Mouse (Mus musculus): ENCODE results near the gene Mast4. TPM values are rescaled to one million over a fixed set of nuclear protein-coding genes. Genes with fewer than 3 reads are reported as not detected.

Mast4 gene
- polyA plus RNA-seq, 1 experiment from 2014 or later = 20.3 TPM

DNA sequence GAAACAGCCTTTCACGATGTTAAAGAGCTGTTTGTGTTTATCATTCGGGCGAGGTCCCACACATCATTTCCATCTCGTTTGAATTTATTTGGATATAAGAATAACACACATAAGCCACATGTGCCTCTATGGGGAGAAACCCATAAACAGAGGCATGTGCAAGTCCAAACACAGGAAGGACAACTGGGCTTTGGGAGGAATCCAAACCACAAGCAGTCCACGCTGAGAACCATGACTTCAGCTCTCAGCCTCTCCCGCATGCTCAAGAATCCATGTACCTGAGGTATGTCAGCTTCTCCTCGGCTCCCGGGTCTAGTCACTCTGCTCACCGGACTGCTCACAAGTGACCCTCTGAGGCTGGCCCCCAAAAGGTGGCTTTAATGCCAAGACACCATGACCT lies 30.5 kb downstream of the Mast4 start:
- Histone ChIP-seq H3K4me1 (replicated peaks) (no peaks in the 10 kb centered on the region), H3K9me3 (no peaks in the 10 kb centered on the region), H3K27ac (no peak overlapping the region), H3K9ac (no peak overlapping the region), H3K4me3 (replicated peaks) (no peak overlapping the region), H3K4me2 (replicated peaks) (no peak overlapping the region), H3K36me3 (no peaks in the 10 kb centered on the region), H3K27me3 (replicated peaks) (no peaks in the 10 kb centered on the region)
- WGBS = 71% methylated on average over 9 of the region's 9 CpGs
- ATAC-seq = no peak

DNA sequence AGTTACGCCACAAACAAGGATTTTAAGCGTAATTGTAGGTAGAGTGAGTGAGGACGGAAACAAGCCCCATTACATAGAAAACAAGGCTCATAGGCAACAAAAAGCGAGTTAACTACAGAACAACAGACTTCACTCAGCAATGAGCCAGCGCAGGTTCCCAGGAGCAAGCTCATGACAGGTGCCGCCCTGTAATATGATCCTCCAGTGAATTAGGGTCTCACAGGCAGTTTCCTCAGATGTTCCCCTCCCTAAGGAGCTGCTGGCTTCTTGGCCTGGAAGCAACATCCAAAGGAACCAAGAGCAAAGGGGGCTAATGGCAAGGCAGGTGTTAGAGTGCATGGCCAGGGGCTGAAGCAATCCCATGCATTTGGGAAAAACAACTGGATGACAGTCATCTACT lies 31.8 kb downstream of the Mast4 start:
- Histone ChIP-seq H3K4me3 (replicated peaks) (no peak overlapping the region), H3K9ac (no peak overlapping the region), H3K27ac (no peak overlapping the region), H3K27me3 (replicated peaks) (no peaks in the 10 kb centered on the region), H3K4me2 (replicated peaks) (no peak overlapping the region), H3K4me1 (replicated peaks) (no peaks in the 10 kb centered on the region), H3K9me3 (no peaks in the 10 kb centered on the region), H3K36me3 (no peaks in the 10 kb centered on the region)
- ATAC-seq = no peak
- 43% methylated on average over 6 of the region's 6 CpGs for WGBS

- Histone ChIP-seq H3K4me3 (replicated peaks) (no peak overlapping the region), H3K4me2 (replicated peaks) (no peak overlapping the region), H3K9me3 (no peaks in the 10 kb centered on the region), H3K36me3 (no peaks in the 10 kb centered on the region), H3K9ac (no peak overlapping the region), H3K27ac (no peak overlapping the region), H3K4me1 (replicated peaks) (no peaks in the 10 kb centered on the region), H3K27me3 (replicated peaks) (no peaks in the 10 kb centered on the region)
- ATAC-seq = no peak
- WGBS = 84% methylated on average over 2 of the region's 2 CpGs
Observed at GRCm38 (mm10) chr13:103302077-103302476, 32.2 kb downstream of the Mast4 start.

DNA sequence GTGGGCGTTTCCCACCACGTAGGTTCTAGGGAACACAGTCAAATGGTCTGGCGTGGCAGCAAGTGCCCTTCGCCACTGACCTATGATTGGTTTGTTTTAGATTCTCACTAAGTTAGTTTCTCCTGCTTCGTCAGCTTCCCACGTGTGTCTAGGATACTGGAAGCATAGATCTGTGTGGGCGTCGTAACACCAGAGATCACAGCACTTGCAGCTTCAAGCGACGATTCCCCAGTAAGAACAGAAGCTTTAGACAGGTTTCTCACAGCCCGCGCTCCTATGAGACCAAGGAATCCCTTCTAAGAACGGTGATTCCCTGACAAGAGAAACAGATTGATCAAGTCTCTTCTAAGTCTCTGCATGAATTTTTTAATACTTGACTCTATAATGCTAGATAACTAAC lies 39.9 kb downstream of the Mast4 start:
- no peaks in the 10 kb centered on the region for H3K36me3 ChIP-seq
- WGBS = 86% methylated on average over 13 of the region's 13 CpGs
- H3K27me3 ChIP-seq (replicated peaks) = no peaks in the 10 kb centered on the region
- H3K4me2 ChIP-seq (replicated peaks) = no peak overlapping the region
- H3K4me3 ChIP-seq (replicated peaks) = no peak overlapping the region
- no peak overlapping the region for H3K9ac ChIP-seq
- no peak for ATAC-seq
- H3K9me3 ChIP-seq = no peaks in the 10 kb centered on the region
- no peaks in the 10 kb centered on the region for H3K4me1 ChIP-seq (replicated peaks)
- H3K27ac ChIP-seq = no peak overlapping the region

DNA sequence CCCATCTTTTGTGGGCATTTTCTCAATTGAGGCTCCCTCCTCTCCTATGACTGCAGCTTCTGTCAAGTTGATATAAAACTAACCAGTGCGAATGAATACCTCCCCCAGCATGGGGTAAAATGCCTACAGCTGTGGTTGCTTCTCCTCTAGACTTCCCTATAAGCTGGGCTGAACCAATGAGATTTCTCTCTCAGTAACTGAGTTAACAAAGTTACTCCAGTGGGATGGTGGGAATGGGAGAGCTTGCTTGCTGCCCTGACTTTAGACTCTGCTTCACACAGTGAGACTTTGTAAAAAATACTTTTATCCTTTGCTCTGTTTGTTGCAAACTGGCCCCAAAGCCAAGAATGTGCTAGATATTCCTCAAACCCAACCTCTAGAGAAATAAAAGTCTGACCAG lies 41.2 kb downstream of the Mast4 start:
- Histone ChIP-seq H3K9ac (no peak overlapping the region), H3K4me2 (replicated peaks) (no peak overlapping the region), H3K4me1 (replicated peaks) (no peaks in the 10 kb centered on the region), H3K9me3 (no peaks in the 10 kb centered on the region), H3K27ac (no peak overlapping the region), H3K4me3 (replicated peaks) (no peak overlapping the region), H3K27me3 (replicated peaks) (no peaks in the 10 kb centered on the region), H3K36me3 (no peaks in the 10 kb centered on the region)
- WGBS = 86% methylated on average over 1 of the region's 1 CpGs
- ATAC-seq = no peak

DNA sequence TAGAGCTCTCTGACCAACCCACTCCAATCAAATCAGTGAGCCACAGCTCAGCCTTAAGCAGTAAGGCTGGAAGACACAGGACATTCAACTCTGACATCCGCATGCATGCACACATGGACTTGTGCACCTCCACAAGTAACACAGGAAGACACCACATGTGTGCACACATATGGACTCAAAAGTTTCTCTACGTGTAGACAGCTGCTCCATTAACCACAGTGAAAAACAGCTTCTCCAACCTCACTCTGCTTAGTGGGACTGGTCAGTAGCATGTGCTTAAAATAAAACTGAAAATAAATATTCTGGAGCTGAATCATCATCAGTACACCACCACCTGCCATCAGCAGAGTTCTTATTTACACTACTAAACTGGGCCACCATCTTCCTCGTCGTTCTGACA lies 43.2 kb downstream of the Mast4 start:
- Histone ChIP-seq H3K27ac (no peak overlapping the region), H3K4me2 (replicated peaks) (no peak overlapping the region), H3K9me3 (no peaks in the 10 kb centered on the region), H3K27me3 (replicated peaks) (no peaks in the 10 kb centered on the region), H3K4me1 (replicated peaks) (no peaks in the 10 kb centered on the region), H3K4me3 (replicated peaks) (no peak overlapping the region), H3K9ac (no peak overlapping the region), H3K36me3 (no peaks in the 10 kb centered on the region)
- WGBS = 71% methylated on average over 4 of the region's 4 CpGs
- ATAC-seq = no peak

DNA sequence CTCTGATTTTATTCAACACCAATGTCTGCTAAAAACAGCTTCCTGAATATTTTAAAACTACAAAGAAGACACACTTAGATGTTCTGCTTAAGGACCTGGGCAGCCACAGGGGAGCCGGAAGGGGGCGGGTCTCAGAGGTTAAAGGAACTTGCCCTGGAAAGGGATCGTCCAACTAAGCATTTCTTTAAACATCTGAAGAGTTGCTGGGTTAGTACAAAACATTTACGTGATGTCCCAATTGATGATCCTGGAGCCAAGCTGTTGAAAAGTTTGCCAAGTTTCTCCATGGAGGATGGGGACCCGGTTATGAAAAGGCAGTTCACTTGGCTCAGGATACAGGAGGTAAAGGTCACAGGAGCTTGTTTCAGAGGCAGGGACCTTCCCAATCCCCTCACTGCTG lies 48.5 kb downstream of the Mast4 start:
- Histone ChIP-seq H3K4me3 (replicated peaks) (no peak overlapping the region), H3K4me2 (replicated peaks) (no peak overlapping the region), H3K27ac (no peak overlapping the region), H3K9ac (no peak overlapping the region), H3K9me3 (no peaks in the 10 kb centered on the region), H3K36me3 (no peaks in the 10 kb centered on the region), H3K4me1 (replicated peaks) (no peaks in the 10 kb centered on the region), H3K27me3 (replicated peaks) (no peaks in the 10 kb centered on the region)
- WGBS = 72% methylated on average over 5 of the region's 5 CpGs
- ATAC-seq = no peak

DNA sequence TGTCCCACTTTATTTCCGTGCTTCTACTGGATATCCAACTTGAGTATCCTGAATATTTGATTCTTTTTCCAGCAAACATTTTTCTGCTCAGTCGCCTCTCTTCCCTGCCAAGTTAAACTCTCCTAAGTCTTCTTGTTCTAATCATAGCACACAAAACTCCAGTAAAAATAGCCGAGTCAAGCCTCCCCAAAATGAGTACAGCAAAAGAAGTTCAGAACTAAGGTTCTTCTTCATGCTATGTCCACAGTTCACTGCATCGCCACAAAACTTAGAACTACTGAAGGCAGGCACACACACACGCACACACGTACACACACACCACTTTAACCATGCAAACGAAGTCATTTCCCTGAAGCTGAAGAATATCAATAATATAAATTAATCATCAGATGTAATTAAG lies 49.3 kb downstream of the Mast4 start:
- 89% methylated on average over 7 of the region's 7 CpGs for WGBS
- Histone ChIP-seq H3K9me3 (no peaks in the 10 kb centered on the region), H3K4me2 (replicated peaks) (no peak overlapping the region), H3K36me3 (no peaks in the 10 kb centered on the region), H3K27me3 (replicated peaks) (no peaks in the 10 kb centered on the region), H3K27ac (no peak overlapping the region), H3K4me1 (replicated peaks) (no peaks in the 10 kb centered on the region), H3K4me3 (replicated peaks) (no peak overlapping the region), H3K9ac (no peak overlapping the region)
- ATAC-seq = no peak

- no peak overlapping the region for H3K4me2 ChIP-seq (replicated peaks)
- ATAC-seq = no peak
- no peaks in the 10 kb centered on the region for H3K4me1 ChIP-seq (replicated peaks)
- no peak overlapping the region for H3K27ac ChIP-seq
- H3K4me3 ChIP-seq (replicated peaks) = no peak overlapping the region
- no peaks in the 10 kb centered on the region for H3K9me3 ChIP-seq
- no peaks in the 10 kb centered on the region for H3K27me3 ChIP-seq (replicated peaks)
- H3K9ac ChIP-seq = no peak overlapping the region
- no peaks in the 10 kb centered on the region for H3K36me3 ChIP-seq
- WGBS = 85% methylated on average over 9 of the region's 9 CpGs
Observed at GRCm38 (mm10) chr13:103270856-103271391, 63.4 kb downstream of the Mast4 start.

DNA sequence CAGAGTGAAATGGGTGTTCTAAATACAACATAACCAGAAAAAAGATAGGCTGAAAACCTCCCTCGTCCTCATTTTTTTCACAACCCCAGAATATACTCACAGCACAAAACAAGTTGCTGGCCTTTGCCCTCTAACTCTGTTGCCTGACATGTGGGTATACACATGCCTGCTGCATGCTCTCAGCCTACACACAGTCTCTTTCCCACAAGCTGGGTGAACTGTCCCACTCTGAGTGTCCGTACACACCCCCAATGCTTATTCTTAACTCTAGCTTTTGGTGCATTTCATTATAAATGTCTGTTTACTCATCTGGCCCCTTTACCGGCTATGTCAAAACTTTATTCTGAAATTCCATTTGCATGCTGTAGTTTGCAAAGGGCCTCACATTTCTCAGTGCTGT lies 71.6 kb downstream of the Mast4 start:
- H3K4me2 ChIP-seq (replicated peaks) = no peak overlapping the region
- H3K9ac ChIP-seq = no peak overlapping the region
- H3K4me3 ChIP-seq (replicated peaks) = no peak overlapping the region
- H3K27me3 ChIP-seq (replicated peaks) = no peaks in the 10 kb centered on the region
- no peaks in the 10 kb centered on the region for H3K9me3 ChIP-seq
- 45% methylated on average over 3 of the region's 3 CpGs for WGBS
- H3K4me1 ChIP-seq (replicated peaks) = no peaks in the 10 kb centered on the region
- ATAC-seq = no peak
- H3K36me3 ChIP-seq = no peaks in the 10 kb centered on the region
- no peak overlapping the region for H3K27ac ChIP-seq

- H3K27me3 ChIP-seq (replicated peaks) = no peaks in the 10 kb centered on the region
- no peak overlapping the region for H3K4me2 ChIP-seq (replicated peaks)
- H3K4me1 ChIP-seq (replicated peaks) = no peaks in the 10 kb centered on the region
- H3K4me3 ChIP-seq (replicated peaks) = no peak overlapping the region
- H3K9ac ChIP-seq = no peak overlapping the region
- 50% methylated on average over 3 of the region's 3 CpGs for WGBS
- H3K36me3 ChIP-seq = no peaks in the 10 kb centered on the region
- ATAC-seq = no peak
- H3K9me3 ChIP-seq = no peaks in the 10 kb centered on the region
- no peak overlapping the region for H3K27ac ChIP-seq
Observed at GRCm38 (mm10) chr13:103262061-103262460, 72.2 kb downstream of the Mast4 start.

GRCm38 (mm10) chr13:103260414-103260813 lies 73.9 kb downstream of the Mast4 start:
- no peak overlapping the region for H3K27ac ChIP-seq
- H3K4me3 ChIP-seq (replicated peaks) = no peak overlapping the region
- no peak overlapping the region for H3K9ac ChIP-seq
- no peak overlapping the region for H3K4me2 ChIP-seq (replicated peaks)
- ATAC-seq = no peak
- H3K4me1 ChIP-seq (replicated peaks) = no peaks in the 10 kb centered on the region
- 89% methylated on average over 3 of the region's 3 CpGs for WGBS
- H3K27me3 ChIP-seq (replicated peaks) = no peaks in the 10 kb centered on the region
- no peaks in the 10 kb centered on the region for H3K36me3 ChIP-seq
- no peaks in the 10 kb centered on the region for H3K9me3 ChIP-seq

- Histone ChIP-seq H3K4me1 (replicated peaks) (no peaks in the 10 kb centered on the region), H3K27me3 (replicated peaks) (no peaks in the 10 kb centered on the region), H3K4me2 (replicated peaks) (no peak overlapping the region), H3K36me3 (no peaks in the 10 kb centered on the region), H3K27ac (no peak overlapping the region), H3K4me3 (replicated peaks) (no peak overlapping the region), H3K9me3 (no peaks in the 10 kb centered on the region), H3K9ac (no peak overlapping the region)
- ATAC-seq = no peak
- 68% methylated on average over 3 of the region's 3 CpGs for WGBS
Observed at GRCm38 (mm10) chr13:103258106-103258505, 76.2 kb downstream of the Mast4 start.
